Mouse (Mus musculus): ENCODE measurements at regions not wholly inside any gene's neighbourhood (a gene's known extent, or its start where the extent isn't known, plus 50 kb on each side); places are given as distances from the start of the nearest gene placed in this dataset.
"Not testable (repeated sequence)": the region's sequence is repeated elsewhere in the genome, so short reads cannot be mapped to it uniquely, and the experiment has no call there.

- TF ChIP-seq CTCF (conservative IDR thresholded peaks at IDR 0.05; ENCODE audit: insufficient read depth, insufficient read length, low read depth, low read length); POLR2A (IDR thresholded peaks at IDR 0.05; ENCODE audit: low read depth, low read length): not testable (repeated sequence)
These were observed 843.0 kb upstream of the Gm8797 start for GRCm38 (mm10) chr3:4907556-4907955.

All from kidney, adult 2 months (tissue).